In the genomic region with DNA sequence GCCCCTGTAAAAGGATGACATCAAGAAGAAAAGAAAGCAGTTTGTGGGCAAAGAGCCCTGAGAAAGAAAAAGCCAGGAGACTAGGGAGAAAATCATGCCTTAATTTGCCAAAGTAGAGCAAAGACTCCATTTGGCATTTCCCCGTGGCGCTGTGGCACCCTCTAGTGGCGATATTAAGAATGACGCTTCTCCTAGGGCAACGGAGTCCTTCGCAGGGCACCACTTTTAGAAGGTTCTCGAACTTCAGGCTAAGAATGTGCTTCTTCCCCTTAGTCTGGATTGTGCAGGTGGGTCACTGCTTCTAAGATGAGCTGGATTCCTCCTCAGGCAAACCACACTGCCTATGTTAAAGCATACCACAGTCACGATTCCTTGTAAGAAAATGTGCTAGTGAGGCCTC, we compare ENCODE assay signal across 9 mouse cellular contexts. TPM values are rescaled to one million over a fixed set of nuclear protein-coding genes. Genes with fewer than 3 reads are reported as not detected.
DNase-seq lines count a peak whose midpoint lies in the region; ATAC-seq and TF ChIP-seq lines count a peak whose summit lies in the region.
"Had no signal": no experiment of that assay in that cellular context is flagged by ENCODE, and none has a peak within 500 bp of the region (broad histone marks: within the 10 kb centered on the region; RNA-seq: fewer than 3 reads in every experiment).

No protein-coding gene starts in this region.

- H3K36me3 ChIP-seq in heart, embryonic 12.5 days, result no peaks in the 10 kb centered on the region
- no peaks in the 10 kb centered on the region for H3K36me3 ChIP-seq in ES-E14 (ENCODE audit: control insufficient read depth, insufficient read depth, low read length, poor library complexity, severe bottlenecking)
- no peaks in the 10 kb centered on the region for H3K36me3 ChIP-seq in forebrain, postnatal 0 days (ENCODE audit: insufficient read depth)
- H3K36me3 ChIP-seq: limb, embryonic 13.5 days had no signal

- H3K9ac ChIP-seq in heart, embryonic 12.5 days, result no peak overlapping the region
- no peak overlapping the region for H3K9ac ChIP-seq in ES-E14 (ENCODE audit: insufficient read depth, low read depth, low read length, poor library complexity, severe bottlenecking)
- H3K9ac ChIP-seq in forebrain, postnatal 0 days, result no peak overlapping the region
- H3K9ac ChIP-seq: limb, embryonic 13.5 days had no signal

- TF ChIP-seq CTCF in forebrain, postnatal 0 days (IDR thresholded peaks at IDR 0.05; ENCODE audit: low read depth), result peak; percentile 98

- H3K4me1 ChIP-seq in heart, embryonic 12.5 days (replicated peaks), result peaks cover 6% of the 10 kb centered on the region; the same call in 1 of the 2 replicates
- H3K4me1 ChIP-seq in ES-E14 (ENCODE audit: control insufficient read depth in 2 of 2, insufficient read depth in 2 of 2, low read length in 2 of 2, poor library complexity in 1 of 2), result 0 out of 4 replicates have a peak, but pooled peaks cover 0 to 1% of the 10 kb centered on the region in 2 experiments
- H3K4me1 ChIP-seq in forebrain, postnatal 0 days (ENCODE audit: insufficient read depth), result no peaks in the 10 kb centered on the region
- H3K4me1 ChIP-seq: limb, embryonic 13.5 days had no signal

- 17% methylated on average over 8 of the region's 8 CpGs for WGBS in heart, embryonic 12.5 days
- WGBS in forebrain, postnatal 0 days, result 12% methylated on average over 8 of the region's 8 CpGs

- no peaks in the 10 kb centered on the region for H3K9me3 ChIP-seq in heart, embryonic 12.5 days (replicated peaks)
- H3K9me3 ChIP-seq in ES-E14 (ENCODE audit: control insufficient read depth, insufficient read depth, low read depth, low read length), result no peaks in the 10 kb centered on the region
- H3K9me3 ChIP-seq in forebrain, postnatal 0 days (ENCODE audit: low read length), result no peaks in the 10 kb centered on the region
- H3K9me3 ChIP-seq: limb, embryonic 13.5 days had no signal

- H3K4me3 ChIP-seq in heart, embryonic 12.5 days, result no peak overlapping the region
- H3K4me3 ChIP-seq in ES-E14 (ENCODE audit: insufficient read depth in 1 of 2, low read depth in 1 of 2, low read length in 2 of 2, poor library complexity in 1 of 2, severe bottlenecking in 1 of 2), result no peak overlapping the region
- H3K4me3 ChIP-seq in forebrain, postnatal 0 days (ENCODE audit: low read depth, low read length), result no peak overlapping the region
- H3K4me3 ChIP-seq: limb, embryonic 13.5 days had no signal

- H3K27ac ChIP-seq in heart, embryonic 12.5 days (ENCODE audit: poor library complexity, severe bottlenecking), result no peak overlapping the region
- no peak overlapping the region for H3K27ac ChIP-seq in ES-E14 (ENCODE audit: insufficient read depth, low read depth, low read length, poor library complexity, severe bottlenecking)
- no peak overlapping the region for H3K27ac ChIP-seq in forebrain, postnatal 0 days (ENCODE audit: low read depth, low read length)
- H3K27ac ChIP-seq: limb, embryonic 13.5 days had no signal

- H3K27me3 ChIP-seq in heart, embryonic 12.5 days (replicated peaks), result no peaks in the 10 kb centered on the region
- H3K27me3 ChIP-seq in forebrain, postnatal 0 days (ENCODE audit: insufficient read depth, low read length), result no peaks in the 10 kb centered on the region

- no peak overlapping the region for H3K4me2 ChIP-seq in heart, embryonic 12.5 days
- H3K4me2 ChIP-seq in forebrain, postnatal 0 days (ENCODE audit: low read depth), result no peak overlapping the region
- H3K4me2 ChIP-seq: limb, embryonic 13.5 days had no signal

- DNase-seq in heart, adult 11 months, result peak; percentile 90
- DNase-seq in ES-E14 (ENCODE audit: low read depth, low spot score), result peak; percentile 50
- peak; percentile 29 for DNase-seq in cerebellum, adult 11 months
- DNase-seq in forebrain, postnatal 0 days, result peak; percentile 89
- DNase-seq in kidney, postnatal 36 days, result peak; percentile 26 to 77
- DNase-seq in lung, postnatal 4 days, result peak; percentile 47 to 71
- DNase-seq in skeletal muscle tissue, adult 2 months (ENCODE audit: low read depth, low spot score), result peak; percentile 61

- in situ Hi-C loops in ES-E14 (cut with MboI; ENCODE audit: low sequenced_read_pairs in 2 of 2, unreplicated experiment in 2 of 2), result loop anchor here in 1 of 2 experiments (10.0 kb wide), 1 partner anchor 264 kb away; no protein-coding TSS in a partner anchor

- no peak for ATAC-seq in heart, embryonic 12.5 days (ENCODE audit: insufficient number of reproducible peaks, low FRiP score)
- peak; percentile 54 for ATAC-seq in forebrain, postnatal 0 days

TF ChIP-seq in ES-E14, 5 proteins besides CTCF, POLR2A, EP300 and RAD21:
- no peak for TF ChIP-seq CHD2 (IDR thresholded peaks at IDR 0.05; ENCODE audit: low read depth, low read length)
- TF ChIP-seq ZC3H11A (IDR thresholded peaks at IDR 0.05; ENCODE audit: borderline replicate concordance, low read depth, low read length), result peak; percentile 86; the same call in 1 of the 2 replicates
- TF ChIP-seq HCFC1 (IDR thresholded peaks at IDR 0.05; ENCODE audit: borderline replicate concordance, insufficient read depth, low read length), result no peak
- no peak for TF ChIP-seq MAFK (IDR thresholded peaks at IDR 0.05; ENCODE audit: insufficient read depth, low read depth, low read length)
- no peak for TF ChIP-seq ZNF384 (IDR thresholded peaks at IDR 0.05; ENCODE audit: low read depth, low read length)

RNA-seq across cellular contexts. Expression of a gene that starts 50.6 kb away (rescaled TPM):
- 0.17 and 0.19 TPM in 2 replicates for polyA plus RNA-seq in heart, embryonic 12.5 days (2016; fragmentation: Nextera tagmentation; extraction: Ambion mirVana)
- total RNA-seq in ES-E14 (2012; rRNA removed), result not detected in 2 replicates
- total RNA-seq in forebrain, postnatal 0 days (2014; rRNA removed), result 0.19 and 0.46 TPM in 2 replicates
- polyA plus RNA-seq in forebrain, postnatal 0 days (2015; fragmentation: Nextera tagmentation; extraction: Ambion mirVana), result 0.04 and 0.12 TPM in 2 replicates

RNA-seq across cellular contexts. Expression of a gene that starts 54.4 kb away (rescaled TPM):
- 3.6 and 3.7 TPM in 2 replicates for polyA plus RNA-seq in heart, embryonic 12.5 days (2016; fragmentation: Nextera tagmentation; extraction: Ambion mirVana)
- total RNA-seq in ES-E14 (2012; rRNA removed), result 0.26 and 0.27 TPM in 2 replicates
- 0.77 and 1.8 TPM in 2 replicates for total RNA-seq in forebrain, postnatal 0 days (2014; rRNA removed)
- polyA plus RNA-seq in forebrain, postnatal 0 days (2015; fragmentation: Nextera tagmentation; extraction: Ambion mirVana), result 0.50 and 0.76 TPM in 2 replicates

Comparison
In these comparisons a context has a peak if more than half of its experiments do, and no peak if none do; other contexts are left out.
1. DNase-seq: peak in every context shown above with its lines; median percentile 90 in heart, adult 11 months; 89 in forebrain, postnatal 0 days; 61 in skeletal muscle tissue, adult 2 months; 59 in lung, postnatal 4 days; 52 in kidney, postnatal 36 days; 50 in ES-E14; 29 in cerebellum, adult 11 months.